Mouse (Mus musculus) cerebellum, adult 9-11 months (tissue): ENCODE data around the gene Elp5.
"Not testable (repeated sequence)": the region's sequence is repeated elsewhere in the genome, so short reads cannot be mapped to it uniquely, and the experiment has no call there.

Experiments
- DNase-seq: peaks from one replicate; pipeline ENCODE4 v3.0.0; 2022

The Elp5 gene

DNA sequence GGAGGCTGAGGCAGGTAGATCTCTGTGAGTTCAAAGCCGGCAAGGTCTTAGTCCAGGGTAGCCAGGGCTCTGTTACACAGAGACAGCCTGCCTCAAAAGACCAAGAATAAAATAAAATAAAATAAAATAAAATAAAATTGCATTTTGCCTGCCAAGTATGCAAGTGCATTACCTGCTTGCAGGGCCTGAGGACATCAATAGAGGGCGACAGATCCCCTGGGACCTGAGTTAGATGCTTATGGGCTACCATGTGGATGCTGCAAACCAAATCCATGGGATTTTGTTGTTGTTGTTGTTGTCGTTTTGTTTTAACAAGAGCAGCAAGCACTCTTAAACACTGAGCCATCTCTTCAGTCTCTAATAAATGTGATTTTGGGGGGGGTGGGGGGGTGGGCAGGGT lies 50.1 kb downstream of the Elp5 start:
- DNase-seq: no peak

DNA sequence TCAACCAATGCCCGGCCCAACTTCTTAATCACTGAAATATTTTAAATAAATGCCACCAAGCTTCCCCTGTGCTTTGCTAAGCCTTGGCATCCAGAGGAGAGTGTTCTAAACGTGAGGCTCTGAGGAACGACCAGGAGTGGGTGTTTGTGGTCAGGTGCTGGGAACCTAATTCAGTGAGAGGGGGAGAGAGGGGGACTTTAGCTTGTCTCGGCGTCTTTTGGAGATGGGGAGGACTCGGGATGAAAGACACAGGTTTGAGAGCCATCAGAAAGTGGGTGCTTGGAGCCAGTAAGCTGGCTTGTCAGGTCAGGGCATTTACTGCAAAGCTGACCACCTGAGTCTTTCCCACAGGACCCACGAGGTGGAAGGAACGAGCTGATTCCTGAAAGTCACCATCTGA lies 50.5 kb downstream of the Elp5 start:
- no peak for DNase-seq

DNA sequence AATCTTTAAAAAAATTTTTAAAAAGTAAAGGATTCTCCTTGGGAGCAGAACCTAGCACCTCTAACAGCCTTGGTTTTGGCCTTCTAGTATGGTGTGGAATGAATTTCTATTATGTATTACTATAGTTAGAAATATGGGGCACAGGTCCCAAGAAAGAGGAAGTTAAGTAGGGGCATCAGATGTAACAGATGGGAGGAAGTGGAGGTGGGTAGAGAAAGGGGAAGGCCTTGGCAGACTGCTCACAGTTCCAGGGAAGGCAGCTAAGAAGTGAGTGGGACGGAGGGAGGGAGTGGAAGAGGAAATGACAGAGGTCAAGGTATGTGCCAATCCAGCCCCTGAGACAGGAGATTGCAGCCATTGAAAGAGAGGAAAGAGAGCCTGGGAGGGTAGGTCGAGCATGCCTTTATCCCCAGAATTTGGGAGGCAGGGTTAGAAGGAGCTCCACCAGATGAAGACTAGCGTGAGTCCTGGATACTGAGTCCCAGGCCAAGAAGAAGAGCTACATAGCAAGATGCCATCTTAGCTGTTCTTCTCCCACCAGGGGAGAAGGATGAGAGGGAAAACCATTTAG lies 51.3 kb downstream of the Elp5 start:
- DNase-seq: no peak

DNA sequence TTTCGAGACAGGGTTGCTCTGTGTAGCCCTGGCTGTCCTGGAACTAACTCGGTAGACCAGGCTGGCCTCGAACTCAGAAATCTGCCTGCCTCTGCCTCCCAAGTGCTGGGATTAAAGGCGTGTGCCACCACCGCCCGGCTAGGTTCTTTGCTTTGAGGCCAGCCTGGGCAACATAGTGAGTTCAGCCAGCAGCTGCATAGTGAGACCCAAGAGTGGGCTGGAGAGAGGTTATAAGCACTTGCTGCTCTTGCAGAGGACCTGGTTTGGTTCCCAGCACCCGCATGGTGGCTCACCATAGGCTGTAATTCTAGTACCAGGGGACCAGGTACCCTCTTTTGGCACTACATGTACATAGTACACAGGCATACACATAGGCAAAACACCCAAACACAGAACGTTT lies 52.1 kb downstream of the Elp5 start:
- not testable (repeated sequence) for DNase-seq

DNA sequence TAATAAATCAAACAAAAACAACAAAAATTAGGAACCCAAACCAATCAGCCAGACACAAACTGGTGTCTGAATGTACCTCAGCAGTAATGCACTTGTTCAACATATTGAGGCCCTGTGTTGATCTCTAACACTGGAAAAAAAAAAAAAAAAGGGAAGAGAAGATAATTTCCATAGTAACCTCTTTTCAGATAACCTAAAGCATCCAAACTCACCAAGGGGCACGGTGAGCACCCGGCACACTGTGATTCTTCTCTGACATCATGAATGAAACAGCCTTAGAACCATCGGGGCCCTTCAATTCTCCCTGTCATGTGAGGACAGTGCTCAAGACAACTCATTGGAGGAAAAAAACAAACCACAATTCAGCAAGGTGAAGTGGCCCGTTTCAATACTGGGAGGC lies 52.6 kb downstream of the Elp5 start:
- no peak for DNase-seq

DNA sequence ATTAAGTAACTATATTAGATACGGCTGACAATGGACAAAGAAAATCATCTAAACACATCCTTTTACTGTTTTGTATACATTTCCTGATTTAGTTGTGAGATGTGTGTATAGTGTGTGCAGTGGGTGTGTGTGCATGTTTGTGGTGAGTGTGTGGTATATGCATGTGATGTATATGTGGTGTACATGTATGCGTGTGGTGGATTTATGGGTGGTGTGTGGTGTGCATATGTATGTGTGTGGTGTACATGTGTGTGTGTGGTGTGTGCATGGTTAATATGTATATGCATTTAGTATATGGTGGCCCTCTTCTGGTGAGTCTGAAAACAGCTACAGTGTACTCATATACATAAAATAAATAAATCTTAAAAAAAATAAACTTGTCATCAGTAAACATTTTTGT lies 54.8 kb downstream of the Elp5 start:
- DNase-seq: peak; percentile 2

DNA sequence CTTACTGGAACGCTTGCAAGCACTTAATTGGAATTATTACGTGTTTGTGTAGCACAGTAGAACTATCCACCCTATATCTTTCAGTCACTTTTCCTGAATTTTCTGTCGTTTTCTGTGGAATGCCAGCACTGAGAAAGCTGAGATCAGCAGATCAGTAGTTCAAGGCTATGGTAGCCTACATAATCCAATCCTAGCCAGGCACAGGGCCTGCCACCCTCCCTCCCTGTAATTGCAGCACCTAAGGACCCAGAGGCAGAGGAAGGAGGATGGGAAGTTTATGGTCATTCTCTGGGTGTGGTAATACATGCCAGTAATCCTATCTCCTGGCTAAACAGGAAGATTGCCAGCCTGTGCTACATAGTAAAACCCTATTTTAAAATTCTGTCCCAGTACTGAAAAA lies 59.5 kb downstream of the Elp5 start:
- DNase-seq: peak; percentile 40

DNA sequence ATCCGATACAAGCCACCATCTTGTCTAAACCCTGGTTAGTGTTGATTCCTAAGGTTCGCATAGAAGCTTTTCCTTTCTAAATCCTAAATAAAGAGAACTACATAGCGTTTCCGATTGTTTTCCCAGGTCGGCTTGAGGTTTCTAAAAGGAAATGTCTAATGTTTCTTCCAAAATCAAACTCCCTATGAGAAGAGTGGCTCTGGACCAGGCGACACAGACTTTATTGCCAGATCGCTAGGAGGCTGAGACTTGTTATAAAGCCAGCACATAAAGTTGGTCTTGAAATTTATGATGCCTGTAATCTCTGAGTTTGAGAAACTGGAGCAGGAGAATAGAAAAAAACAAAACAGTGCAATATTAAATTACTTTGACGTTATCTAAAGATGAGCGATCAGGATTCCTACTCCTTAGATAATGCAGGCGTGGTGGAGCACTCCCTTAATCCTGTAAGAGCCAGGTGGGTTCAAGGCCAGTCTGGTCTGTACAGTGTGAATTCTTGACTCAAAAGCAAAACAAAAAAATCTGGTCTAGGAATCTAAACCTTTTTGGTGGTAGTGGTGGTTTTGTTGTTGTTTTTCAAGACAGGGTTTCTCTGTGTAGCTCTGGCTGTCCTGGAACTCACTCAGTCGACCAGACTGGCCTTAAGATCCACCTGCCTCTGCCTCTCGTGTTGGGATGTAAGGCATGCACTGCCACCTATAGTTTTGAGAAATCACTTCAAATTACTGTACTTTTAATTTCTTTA lies 60.1 kb downstream of the Elp5 start:
- DNase-seq: no peak

DNA sequence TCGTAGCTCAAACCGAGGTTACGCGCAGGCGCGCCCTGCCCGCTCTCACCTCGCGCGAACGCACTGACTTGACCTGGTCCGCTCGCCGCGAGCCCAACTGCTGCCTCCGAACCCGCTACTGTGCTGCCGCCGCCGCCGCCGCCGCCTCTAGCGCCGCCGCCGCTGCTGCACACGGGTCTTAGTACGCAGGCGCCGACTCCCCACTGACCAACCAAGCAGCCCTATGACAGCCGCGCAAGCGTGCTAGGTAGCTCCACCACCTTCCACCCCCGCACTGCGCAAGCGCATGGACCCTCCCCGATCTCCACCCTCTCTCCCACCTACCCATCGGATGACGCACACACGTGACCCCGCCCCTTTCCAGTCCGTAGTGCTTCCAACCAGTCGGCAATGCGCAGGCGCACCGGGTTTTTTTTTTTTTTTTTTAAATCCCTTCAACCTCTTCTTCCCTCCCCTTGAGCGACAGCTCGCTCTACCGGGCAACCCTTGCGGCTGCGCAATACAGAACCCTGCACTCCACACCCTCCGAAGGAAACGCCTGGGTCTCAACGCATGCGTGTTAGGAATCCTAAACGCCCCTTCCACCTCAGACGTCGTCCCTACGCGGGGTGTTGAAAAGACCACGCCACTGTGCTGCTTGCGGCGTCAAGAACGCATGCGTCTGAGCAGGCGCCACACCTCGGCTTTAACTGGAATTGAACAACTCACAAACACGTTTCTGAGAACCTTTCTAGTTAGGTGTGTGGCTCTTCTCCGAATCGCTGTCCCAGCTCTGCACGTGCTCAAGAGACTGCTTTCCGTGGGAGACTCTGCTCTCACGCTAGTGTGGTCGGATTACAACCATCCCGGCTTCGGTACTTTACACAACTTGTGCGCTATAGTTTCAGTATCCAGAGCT lies 61.0 kb downstream of the Elp5 start, which contains the start of gene Eif5a:
Eif5a (minus strand) TSS at position 845 of the 898 bp plus-strand sequence.
- DNase-seq: peak; percentile 100

DNA sequence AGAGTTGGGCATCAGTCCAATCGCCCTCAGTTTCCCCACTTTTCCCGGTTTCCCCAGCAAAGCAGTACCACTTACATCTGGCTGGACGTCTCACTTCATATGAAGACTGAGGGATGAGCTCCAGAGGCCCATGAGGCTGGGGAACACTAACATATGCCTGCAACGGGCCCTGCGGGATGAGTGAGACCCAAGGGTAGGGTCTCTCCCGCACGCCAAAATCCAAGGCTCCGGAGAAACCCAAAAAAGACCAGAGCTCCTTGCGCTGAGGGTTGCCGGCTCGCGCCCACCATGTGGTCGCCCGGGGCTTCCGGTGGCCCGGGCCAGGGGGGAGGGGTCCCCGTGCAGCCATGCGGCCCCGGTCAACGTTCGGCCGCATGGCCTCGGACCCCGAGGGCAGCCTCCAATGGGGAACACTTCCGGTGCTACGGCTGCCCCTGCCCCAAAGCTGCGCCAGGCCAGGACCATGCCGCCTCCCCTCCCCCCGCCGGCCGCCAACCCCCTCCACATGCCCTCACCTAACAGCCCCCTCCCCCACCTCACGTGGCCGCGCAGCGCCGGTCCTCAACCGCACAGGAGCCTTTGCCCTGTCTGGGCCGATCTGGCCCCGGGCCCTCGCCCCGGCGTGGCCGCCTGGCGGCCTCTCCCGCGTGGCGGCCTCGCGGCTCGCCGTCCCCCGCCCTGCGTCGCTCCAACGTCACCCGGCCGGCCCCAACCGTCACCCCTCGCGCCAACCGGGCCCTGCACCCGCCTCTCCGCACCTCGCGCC lies 61.9 kb downstream of the Elp5 start:
- peak; percentile 80 for DNase-seq

DNA sequence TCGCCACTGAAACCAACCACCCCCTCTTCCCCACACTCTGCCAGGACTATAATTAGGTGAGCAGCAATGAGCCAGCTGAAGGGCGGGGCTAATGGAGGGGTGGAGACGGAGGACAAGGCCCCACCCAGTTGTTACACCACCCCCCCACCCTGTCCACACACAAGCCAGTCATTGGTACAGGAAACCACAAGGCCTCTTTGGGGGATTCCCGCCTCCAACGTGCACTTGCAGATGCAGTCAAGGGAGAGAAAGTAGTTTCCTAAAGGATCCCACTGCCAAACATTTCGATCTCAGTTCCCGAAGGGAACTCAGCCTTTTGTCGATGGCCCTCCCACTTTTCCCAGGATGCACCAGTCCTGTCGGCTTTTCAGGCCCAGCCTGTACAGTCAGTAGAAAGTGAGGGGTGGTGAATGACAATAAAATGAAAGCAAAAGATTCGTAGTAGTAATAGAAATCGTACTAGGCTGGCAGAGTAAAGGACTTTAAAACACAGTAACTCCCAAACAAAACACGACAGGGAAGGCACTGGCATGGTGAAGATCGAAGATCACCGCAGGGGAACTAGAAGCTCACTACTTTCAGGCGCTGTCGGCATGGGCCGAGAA lies 62.6 kb downstream of the Elp5 start:
- DNase-seq: peak; percentile 75

DNA sequence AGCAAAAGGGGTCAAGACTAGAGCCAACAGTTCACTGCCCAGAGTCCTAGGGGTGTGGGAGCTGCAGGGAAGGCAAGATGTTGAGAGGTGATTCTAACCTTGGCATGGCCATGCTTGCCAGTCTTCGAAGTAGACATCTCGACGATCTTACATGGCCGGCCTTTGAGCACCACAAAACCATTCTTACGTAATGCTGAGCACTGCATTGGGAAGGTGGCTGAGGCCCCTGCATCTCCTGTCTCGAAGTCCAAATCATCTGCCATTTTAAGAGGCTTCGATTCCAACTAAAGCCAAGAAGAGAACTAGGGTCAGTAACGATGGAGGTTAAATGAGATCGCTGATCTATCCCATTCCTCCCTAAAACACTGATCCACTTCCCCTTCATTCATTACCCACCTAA lies 63.3 kb downstream of the Elp5 start:
- peak; percentile 40 for DNase-seq
